Mouse (Mus musculus) adrenal gland, postnatal 10 days (tissue): Measurements from ENCODE around the gene Slit1. TPM values are rescaled to one million over a fixed set of nuclear protein-coding genes. Genes with fewer than 3 reads are reported as not detected.

ENCODE experiments used
- DNase-seq: peaks from one replicate; pipeline ENCODE4 v3.0.0; 2021; ENCODE audit warnings: mixed read lengths
- total RNA-seq, 2 experiments: library from RNA; stranded (reverse); gene quantifications; 2 replicates each; pipeline ENCODE4 v1.2.3; 2021

The Slit1 gene
- total RNA-seq, 2 experiments from 2014 or later = 3.8 to 5.7 TPM

DNA sequence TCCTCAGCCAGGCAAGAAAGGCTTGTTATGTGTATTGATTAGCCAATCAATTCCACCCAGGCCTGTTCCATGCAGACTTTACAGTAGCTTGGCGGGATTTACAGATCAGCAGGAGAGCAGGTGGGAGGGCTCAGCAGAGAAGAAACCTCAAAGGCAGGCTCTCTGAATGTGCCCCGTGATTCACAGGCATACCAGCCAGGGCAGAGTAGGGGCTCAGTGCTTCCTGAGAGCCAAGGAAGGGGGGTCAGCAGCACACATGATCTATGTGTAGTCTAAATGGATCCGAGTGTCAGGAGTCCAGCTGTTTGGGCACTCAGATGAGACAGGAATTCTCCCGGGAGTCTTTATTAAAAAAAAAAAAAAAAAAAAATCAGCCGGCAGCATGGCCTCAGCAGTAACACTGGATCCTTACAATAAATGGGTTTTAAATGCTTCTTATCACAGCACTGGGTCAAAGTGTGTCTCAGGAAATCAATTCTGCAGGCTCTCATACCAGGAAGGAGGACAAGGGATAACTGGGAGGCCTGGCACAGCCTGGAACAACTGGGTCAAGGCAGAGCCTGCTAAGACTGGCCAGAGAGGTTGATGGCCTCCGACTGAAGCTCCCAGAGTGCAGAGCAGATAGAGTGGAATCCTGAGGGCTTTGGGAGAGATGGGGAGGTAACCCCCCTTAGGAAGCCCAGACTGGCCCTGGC lies 88.2 kb downstream of the Slit1 start:
- no peak for DNase-seq

DNA sequence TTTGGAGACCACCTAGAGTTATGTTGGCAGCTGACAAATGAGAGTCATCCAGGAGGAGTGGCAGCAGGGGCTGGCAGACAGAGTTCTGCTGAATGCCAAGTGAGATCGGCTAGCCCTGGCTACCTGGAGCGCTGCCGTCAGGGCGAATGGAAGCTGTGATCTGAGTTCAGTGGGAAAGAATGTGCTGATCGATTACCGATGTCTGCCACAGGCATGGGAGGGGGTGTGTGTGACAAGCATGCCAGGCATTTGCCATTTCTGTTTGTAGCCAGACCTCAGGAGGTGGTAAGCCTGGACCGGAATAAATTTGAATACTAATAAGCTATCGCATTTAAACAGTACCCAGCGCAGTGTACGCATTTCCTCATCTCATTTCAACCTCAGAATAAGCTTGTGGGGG lies 91.5 kb downstream of the Slit1 start:
- DNase-seq = no peak

DNA sequence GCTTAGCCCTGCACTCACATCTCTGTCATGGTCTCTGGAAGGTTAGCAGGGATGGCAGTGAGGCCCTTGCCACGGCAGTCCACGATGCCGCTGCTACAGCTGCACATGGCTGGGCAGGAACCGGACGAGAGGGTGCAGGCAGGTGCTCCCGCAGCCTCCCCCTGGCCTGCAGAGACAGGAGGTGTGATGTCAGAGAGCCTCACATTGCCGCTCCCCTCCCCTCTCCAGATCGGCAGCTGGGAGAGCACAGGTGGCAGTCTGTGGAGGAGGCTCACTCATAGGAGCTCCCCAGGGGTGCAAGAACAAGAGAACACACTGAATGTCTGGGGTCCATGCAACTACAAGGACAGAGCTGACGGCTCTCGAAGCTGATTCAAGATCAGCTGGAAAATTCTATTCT lies 94.1 kb downstream of the Slit1 start:
- no peak for DNase-seq

DNA sequence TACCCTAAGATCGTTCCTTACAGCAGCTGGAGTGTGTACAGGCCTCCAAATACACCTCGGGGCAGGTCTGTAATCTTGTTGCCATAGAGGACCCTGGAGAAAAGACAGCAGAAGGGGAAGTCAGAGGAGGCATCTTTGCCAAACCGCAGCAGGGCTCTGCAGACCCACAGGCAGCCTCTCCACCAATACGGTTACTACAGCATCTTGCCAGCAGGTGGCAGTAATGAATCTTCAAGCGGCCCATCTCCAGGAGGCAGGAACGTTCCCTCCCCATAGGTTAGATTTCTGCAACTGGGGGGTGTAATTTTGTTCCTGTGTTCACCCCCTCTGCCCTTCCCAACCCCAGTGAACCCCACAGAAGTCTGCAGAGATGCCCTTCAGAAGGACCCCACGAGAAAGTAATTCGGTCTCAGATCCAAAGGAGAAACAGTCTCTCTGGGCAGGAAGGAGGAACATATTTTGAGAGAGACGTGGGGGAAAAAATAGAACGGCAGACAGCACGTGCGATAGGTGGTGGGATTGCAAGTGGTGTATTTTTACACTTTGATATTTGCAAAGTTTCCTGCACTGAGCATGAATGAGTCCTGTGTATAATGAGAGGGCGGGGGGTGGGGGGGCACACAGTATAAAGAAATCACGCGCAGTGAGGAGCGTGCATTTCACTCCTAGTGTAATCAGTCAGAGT lies 96.4 kb downstream of the Slit1 start:
- peak; percentile 82 for DNase-seq

DNA sequence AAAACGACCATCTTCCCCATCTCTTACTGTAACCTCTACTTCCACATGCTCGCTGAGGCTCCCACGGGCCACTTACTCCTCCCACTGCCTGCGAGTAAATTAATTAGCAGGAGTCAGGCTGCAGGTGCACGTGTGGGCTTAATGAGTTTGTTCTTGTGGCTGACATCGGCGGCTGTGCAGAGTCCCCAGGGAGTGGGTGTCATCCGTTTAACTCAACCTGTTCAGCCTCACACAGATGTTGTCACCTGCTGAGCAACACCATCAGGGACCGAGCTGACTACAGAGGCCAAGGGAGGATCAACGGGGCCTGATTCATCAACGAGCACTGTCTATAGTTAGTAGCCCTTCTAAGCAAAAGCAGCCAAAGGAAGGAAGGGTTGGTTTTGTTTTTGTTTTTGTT lies 100.5 kb downstream of the Slit1 start:
- no peak for DNase-seq

DNA sequence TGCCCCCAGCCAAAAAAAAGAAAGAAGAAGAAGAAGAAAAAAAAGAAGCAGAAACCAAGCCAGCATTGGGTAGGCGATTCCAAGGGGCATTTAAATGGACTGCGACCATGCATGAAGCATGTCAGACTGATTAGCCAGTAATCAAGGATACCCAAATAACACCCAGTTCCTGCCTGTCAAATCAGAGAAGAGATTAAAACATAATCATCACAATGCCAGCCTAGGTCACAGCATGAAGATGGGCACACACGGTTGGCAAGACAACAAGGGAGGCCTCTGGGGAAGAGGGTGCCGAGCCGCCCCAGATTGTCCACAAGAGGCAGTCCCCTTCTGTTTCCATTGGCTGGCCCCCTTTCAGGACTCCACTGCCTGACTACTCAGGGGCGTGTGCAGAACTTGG lies 108.5 kb downstream of the Slit1 start:
- no peak for DNase-seq

DNA sequence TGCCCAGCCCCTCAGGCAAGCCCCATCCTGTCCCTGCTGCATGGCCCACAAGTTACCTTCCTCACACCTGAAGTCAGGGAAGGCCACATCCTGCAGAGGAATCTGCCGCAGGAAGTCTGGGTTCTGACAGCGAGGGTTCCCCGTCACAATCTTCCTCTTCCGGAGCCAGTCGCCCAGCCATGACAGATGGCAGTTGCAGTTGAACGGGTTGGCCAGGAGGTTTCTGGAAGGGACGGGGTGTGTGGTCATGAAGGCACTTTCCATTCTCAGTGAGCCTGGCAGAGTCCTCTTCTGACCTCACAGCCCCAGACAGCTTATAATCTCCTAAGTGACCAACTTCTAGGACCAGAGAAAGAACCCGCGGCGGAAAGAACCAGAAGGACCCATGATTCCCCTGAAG lies 109.4 kb downstream of the Slit1 start:
- no peak for DNase-seq

DNA sequence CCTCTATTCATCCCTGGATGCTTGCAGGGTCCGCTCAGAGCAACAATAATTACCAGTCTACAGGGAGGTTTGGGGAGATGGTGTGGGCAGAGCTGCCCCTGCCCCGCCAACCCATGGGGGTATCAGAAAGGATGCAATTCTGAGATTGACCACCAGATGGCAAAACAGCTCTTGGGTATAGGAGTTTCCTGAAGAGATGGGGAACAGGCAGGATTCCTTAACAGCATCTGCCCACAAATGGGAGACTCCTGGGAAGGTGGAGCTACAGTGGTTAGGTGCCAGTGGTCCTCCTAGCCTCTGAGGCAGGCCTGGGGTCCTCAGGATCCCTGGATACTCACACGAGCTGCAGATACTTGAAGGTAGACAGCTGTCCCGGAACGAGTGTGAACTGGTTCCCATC lies 113.9 kb downstream of the Slit1 start:
- DNase-seq = peak; percentile 65

DNA sequence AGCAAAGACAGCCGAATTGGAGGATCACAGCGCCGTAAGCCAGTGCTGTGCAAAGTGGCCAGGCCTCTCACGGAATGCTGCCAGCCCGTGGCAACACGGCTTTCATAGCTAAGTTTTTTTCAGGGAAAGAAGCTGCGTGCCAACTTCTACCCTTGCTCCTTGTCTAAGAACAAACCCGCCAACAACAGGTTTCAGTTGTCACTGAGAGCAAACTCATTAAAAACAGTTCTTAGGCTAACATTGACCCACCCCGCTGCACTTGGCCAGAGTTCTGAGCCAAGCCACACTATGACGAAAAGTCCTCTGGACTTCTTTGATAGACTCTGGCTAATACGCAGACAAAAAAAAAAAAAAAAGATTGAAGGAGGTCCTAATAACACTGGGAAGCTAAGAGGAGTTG lies 114.5 kb downstream of the Slit1 start:
- DNase-seq = no peak

DNA sequence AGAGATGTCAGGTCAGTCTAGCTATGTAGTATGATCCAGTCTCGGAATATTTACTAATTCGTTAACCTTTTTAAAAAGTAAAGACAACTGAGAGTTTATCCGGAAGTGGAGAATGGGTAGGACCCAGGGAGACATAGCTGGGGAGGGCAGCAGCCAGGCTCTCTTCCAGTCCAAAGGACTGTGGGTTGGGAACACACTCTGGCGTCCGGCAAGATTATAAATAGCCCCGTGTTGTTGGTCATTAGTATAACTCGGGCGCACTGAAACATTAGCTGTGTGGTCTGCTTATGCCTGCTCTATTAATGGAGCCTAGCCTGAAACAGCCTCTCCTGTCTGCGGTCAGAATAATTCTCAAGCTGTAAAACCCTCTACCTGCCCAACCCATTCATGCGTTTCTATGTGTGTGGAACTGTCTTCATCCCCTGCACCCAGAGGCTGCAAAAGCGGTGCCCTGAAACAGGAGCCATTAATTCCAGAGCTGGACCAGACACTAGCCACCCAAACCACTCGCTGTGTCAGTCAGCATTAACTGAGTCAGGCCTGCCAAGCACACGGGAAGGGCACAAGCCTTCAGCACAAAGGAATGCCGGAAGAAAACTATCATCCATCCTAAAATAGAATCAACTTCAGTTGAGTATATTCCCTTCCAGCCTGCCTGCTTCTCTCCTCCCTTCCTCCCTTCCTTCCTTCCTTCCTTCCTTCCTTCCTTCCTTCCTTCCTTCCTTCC lies 122.9 kb downstream of the Slit1 start:
- DNase-seq = no peak

DNA sequence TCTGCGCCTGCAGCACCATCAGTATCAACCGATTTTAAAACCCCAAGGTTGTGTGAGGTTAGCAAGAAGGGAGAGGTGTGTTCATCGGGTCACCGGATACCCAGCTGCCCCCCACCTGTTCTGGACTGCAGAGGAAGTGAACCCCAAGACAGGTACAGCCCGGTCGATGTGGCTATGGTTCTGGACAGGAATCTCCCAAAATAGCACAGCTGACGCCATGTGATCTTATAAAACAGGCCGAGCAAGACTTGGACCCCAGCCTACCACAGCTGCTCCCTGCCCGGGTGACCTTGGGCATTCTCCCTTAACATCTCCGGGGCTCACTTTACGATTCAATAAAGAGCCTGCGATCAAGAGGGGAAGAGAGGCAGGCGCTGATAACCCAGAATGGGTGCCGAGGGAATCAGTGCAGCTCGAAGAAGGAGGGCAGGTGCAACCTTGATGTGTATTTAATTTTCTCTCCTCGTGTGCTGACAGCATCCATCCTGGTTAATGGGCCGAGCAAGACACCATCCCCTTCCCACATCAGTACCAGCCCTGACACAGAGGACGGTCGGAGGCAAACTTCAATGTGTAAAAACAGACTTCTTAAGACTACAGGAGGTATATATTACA lies 124.6 kb downstream of the Slit1 start:
- peak; percentile 40 for DNase-seq

DNA sequence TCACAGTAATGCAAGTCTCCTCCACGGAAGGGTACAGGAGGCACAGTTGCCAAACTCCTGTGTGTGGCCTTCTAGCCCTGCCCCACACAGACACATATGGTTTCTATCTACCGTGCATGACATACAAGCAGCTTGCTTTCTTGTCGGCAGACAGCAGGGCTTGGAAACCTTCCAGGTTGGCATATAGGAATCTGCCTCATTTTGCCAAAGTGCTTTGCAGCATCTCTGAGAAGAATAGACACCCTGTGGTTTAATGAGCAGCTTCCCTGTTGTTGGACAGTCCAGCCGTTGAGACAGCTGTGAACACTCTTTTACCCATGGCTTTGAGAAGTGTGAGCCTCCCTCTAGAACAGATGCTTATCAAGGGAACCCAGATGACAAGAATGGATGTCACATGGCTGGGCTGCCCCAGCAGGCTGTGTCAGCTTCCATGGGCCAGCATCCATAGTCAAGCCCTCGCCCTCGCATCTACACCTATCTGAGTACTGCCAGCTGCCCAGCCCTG lies 125.3 kb downstream of the Slit1 start:
- DNase-seq = no peak

DNA sequence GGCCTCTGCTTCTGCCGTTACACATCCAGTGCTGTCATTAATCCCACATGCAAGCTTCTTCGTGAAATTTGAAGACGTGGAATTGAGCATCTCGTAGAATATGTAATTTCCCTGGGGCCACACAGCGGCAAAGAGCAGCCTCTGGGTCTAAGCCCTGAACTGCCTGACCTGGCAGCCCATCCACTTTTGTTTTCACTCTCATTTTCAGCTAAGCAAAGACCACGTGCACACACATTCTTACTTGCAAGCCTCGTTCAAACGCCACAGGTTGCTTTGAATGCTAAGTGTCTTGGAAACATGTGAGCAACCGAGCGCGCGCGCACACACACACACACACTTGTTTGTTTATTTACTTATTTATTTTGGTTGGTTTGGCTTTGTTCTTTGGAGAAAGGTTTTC lies 126.4 kb downstream of the Slit1 start:
- DNase-seq = no peak

DNA sequence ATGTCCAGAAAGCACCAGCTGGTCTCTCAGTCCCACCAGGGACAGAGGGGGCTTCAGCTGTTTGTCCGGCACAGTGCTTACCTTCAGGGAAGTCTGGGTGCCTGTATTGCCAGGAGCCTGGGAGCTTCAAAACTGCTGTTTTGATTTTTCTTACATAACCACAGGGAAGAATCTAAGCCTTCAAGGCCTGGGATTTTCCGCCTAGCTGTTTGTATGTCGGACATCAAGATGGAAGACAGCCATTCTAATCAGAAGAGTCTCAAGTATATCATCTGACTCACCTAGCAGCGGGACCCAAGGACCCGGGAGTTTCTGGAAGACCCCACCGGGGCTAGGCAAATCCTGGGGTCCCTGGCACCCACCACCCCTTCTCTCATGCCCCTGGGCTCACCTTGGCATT lies 127.2 kb downstream of the Slit1 start:
- DNase-seq = no peak

DNA sequence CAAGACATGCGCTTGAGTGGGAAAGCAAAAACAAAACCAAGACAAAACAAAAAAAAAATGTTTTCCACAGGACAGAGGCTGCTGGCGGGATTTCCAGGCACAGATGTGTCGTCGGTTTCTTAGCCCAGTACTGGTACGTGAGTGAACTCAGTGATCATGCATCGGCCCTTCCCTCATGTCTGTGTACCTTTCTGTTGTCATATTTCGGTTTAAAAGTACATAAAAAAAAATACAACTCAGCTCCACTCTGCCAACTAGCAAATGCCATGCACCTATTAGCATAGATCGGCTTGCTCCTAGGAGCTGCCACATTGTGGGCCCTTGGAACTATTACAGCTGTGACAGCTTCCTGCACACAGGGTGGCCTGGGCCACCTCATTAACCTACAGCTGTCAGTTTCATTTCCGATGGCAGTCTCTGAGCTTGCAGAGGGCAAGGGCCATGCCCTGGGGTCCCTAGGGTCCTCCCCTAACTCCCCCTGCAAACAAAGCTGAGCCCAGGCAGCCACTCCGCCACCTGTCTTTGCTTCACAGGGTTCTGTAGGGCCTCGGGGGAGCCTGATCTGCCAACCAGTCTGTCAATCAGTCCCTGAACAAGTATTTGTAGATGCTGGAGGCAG lies 127.8 kb downstream of the Slit1 start:
- DNase-seq = peak; percentile 16

DNA sequence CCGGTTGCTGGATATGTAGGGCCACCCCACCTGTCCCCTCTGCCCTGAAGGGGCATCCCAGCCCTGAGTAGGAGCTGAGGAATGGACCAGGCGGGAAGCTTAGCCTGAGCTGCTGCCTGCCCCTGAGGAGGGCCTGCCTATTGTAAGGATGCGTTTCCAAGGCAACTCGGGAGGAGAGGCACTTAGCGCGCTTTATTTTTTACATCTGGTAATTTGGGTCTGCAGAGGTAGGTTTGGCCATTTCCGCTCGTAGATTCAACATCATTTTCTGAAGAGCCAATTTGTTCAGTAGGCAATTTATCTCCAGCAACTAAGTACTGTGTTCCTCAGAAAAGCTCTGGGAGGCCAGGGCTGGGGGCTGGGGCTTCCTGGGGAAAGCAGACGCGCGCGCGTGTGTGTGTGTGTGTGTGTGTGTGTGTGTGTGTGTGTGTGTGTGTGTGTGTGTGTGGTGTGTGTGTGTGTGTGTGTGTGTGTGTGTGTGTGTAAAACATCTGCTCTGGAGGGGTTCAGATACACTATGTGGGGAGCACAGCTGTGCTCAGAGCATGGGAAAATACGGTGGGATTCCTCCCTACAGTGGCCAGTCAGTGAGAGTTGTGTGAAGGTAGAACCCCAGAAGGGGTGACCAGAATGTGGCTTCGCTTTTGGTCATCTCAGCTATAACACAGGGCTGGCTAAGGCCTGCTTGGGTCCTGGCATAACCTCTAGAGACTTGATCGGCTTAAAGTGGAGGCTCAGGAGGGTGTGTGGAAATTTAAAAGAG lies 130.0 kb downstream of the Slit1 start:
- no peak for DNase-seq

DNA sequence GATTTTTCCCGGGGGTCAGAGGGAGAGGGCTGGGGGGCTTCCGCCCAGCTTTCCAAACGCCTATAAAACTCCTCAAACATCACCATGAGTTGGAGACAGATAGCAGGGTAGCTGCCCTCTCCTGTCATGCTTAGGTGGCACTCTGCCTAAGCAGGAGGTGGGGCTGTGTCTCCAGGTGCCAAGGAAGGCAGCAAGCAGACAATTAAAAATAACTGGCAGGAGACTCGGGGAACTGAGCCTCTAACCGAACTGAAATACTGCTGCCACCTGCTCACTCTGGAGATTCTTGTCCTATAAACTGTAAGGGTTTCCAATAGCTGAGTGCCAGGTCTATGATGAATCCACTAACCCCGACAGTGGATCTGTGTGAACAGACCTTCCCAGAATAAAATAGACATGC lies 131.8 kb downstream of the Slit1 start:
- DNase-seq = no peak

DNA sequence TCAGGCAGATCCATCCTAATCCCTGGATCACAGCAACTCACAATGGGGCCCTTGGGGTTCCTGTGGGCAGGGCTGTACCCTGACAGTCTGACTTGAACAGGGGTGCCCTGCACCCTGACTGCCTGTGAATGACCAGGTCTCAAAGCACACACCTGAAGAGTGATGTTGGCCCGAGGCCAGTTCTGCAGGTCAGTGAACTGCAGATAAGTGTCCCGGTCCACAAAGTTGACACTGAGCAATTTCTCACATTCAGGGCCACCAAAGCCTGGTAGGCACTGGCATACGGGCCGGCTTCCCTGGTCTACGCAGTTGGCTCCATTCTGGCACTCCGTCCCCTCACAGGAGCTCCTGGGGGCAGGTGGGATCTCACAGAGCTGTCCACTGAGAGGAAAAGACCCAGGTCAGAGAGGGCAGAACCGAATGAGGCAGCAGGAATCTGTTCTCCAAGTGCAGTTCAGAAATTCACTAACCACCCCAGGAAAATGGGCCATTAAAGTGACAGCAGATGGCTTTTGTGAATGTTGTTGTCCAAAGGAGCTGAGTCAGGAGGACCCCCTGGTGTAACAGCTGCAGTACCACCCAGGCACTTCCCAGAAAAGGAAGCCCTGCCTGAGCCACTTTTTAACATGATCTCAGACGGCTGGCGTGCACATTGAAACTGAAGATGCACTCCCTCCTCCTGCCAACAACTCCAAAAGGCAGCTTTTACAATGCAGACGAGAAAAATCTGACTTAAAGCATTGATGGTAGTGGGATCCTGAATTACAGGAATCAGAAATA lies 137.1 kb downstream of the Slit1 start:
- no peak for DNase-seq

DNA sequence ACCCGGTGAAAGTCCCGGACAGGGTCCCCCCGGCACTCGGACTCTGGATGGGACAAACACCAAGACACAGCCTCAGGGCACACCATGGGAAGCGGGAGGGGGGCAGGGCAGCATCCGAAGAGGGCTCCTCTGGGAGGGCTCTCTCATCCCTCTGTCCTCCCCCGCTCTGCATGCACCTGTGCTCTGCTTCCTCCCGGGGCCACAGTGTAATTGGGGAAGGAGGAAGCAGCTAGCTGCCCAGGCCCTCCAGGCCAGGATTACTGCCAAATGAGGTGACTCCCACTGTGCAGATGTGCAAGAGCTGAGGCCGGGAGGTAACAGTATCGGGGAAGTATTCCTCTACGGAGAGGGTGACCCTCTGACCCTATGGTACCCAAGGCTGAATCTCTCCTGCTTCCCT lies 142.8 kb downstream of the Slit1 start:
- no peak for DNase-seq

DNA sequence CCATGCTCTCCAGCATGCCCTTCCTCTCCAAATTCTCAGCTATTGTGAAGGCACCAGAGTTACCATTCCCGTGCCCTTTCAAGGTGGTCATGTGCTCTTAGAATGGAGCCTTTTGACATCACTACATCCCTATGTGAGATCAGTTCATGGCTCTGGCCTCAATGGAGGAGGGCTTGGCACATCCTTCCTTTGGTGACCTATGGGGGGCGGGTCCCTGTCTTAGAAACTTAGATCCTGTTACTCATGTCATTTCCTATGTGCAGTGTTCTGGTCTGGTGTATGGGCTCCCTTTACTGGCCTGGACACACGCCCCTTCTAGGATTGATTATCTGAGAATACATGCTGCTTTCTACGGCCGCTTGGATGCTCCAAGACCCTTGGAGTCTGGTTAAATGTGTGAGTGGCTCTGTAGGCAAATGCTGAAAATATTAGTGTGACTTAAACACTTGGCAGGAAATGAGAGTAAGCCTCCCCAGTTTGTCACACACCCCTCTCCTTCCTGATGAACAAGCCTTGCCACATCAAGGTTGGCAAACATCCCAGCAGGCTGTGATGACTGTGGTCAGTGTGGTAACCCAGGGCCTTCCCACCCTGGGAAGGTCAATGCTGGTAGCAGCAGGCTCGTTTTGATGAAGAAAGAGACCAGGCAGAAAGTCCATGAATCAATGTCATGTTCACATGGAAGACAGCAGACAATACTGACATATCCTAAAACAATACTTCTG lies 146.1 kb downstream of the Slit1 start:
- peak; percentile 90 for DNase-seq
